Mouse (Mus musculus): ENCODE measurements at regions not wholly inside any gene's neighbourhood (a gene's known extent, or its start where the extent isn't known, plus 50 kb on each side); places are given as distances from the start of the nearest gene placed in this dataset.

DNA sequence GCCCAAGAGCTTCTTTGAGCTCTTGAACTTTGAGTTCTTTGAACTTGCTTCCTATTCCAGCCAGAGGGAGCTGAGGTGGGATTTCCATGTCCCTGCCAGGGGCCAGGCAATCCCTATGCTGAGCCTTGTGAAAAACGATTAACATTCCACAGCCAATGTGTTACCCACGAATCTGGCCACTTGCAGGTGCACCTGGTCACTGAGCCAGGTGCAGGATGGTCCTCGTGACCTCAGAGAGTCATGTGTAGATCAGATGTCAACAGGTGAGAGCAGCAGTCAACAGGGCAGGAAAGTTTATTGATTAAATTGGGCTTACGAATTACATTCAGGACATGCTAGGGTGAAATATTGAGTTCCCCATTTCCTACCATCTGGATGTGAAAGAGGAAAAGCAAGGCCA, 275.4 kb upstream of the Rsrc1 start:
- DNase-seq (ENCODE audit: low read depth, low spot score): no peak
- Histone ChIP-seq H3K4me1 (ENCODE audit: control insufficient read depth in 2 of 2, insufficient read depth in 2 of 2, low read length in 2 of 2, poor library complexity in 1 of 2) (no peaks in the 10 kb centered on the region), H3K9me3 (ENCODE audit: control insufficient read depth, insufficient read depth, low read depth, low read length) (no peaks in the 10 kb centered on the region), H3K9ac (ENCODE audit: insufficient read depth, low read depth, low read length, poor library complexity, severe bottlenecking) (no peak overlapping the region), H3K4me3 (ENCODE audit: insufficient read depth in 1 of 2, low read depth in 1 of 2, low read length in 2 of 2, poor library complexity in 1 of 2, severe bottlenecking in 1 of 2) (no peak overlapping the region), H3K36me3 (ENCODE audit: control insufficient read depth, insufficient read depth, low read length, poor library complexity, severe bottlenecking) (no peaks in the 10 kb centered on the region), H3K27ac (ENCODE audit: insufficient read depth, low read depth, low read length, poor library complexity, severe bottlenecking) (no peak overlapping the region)
- in situ Hi-C loops (cut with MboI; ENCODE audit: low sequenced_read_pairs in 2 of 2, unreplicated experiment in 2 of 2): no loop called here
- TF ChIP-seq HCFC1 (IDR thresholded peaks at IDR 0.05; ENCODE audit: borderline replicate concordance, insufficient read depth, low read length): no peak
- TF ChIP-seq MAFK (IDR thresholded peaks at IDR 0.05; ENCODE audit: insufficient read depth, low read depth, low read length): no peak
- TF ChIP-seq ZNF384 (IDR thresholded peaks at IDR 0.05; ENCODE audit: low read depth, low read length): no peak
- TF ChIP-seq CHD2 (IDR thresholded peaks at IDR 0.05; ENCODE audit: low read depth, low read length): no peak
- TF ChIP-seq ZC3H11A (IDR thresholded peaks at IDR 0.05; ENCODE audit: borderline replicate concordance, low read depth, low read length): no peak

GRCm38 (mm10) chr3:66735468-66735867, 245.7 kb upstream of the Rsrc1 start:
- no peak for DNase-seq (ENCODE audit: low read depth, low spot score)
- no peaks in the 10 kb centered on the region for H3K9me3 ChIP-seq (ENCODE audit: control insufficient read depth, insufficient read depth, low read depth, low read length)
- H3K4me1 ChIP-seq (ENCODE audit: control insufficient read depth in 2 of 2, insufficient read depth in 2 of 2, low read length in 2 of 2, poor library complexity in 1 of 2): no peaks in the 10 kb centered on the region
- TF ChIP-seq HCFC1 (IDR thresholded peaks at IDR 0.05; ENCODE audit: borderline replicate concordance, insufficient read depth, low read length) (no peak), CHD2 (IDR thresholded peaks at IDR 0.05; ENCODE audit: low read depth, low read length) (no peak), ZNF384 (IDR thresholded peaks at IDR 0.05; ENCODE audit: low read depth, low read length) (no peak)
- no peak overlapping the region for H3K27ac ChIP-seq (ENCODE audit: insufficient read depth, low read depth, low read length, poor library complexity, severe bottlenecking)
- in situ Hi-C loops (cut with MboI; ENCODE audit: low sequenced_read_pairs in 2 of 2, unreplicated experiment in 2 of 2): no loop called here
- no peaks in the 10 kb centered on the region for H3K36me3 ChIP-seq (ENCODE audit: control insufficient read depth, insufficient read depth, low read length, poor library complexity, severe bottlenecking)
- no peak overlapping the region for H3K4me3 ChIP-seq (ENCODE audit: insufficient read depth in 1 of 2, low read depth in 1 of 2, low read length in 2 of 2, poor library complexity in 1 of 2, severe bottlenecking in 1 of 2)
- no peak overlapping the region for H3K9ac ChIP-seq (ENCODE audit: insufficient read depth, low read depth, low read length, poor library complexity, severe bottlenecking)

GRCm38 (mm10) chr3:66738201-66739062, 242.8 kb upstream of the Rsrc1 start:
- no peaks in the 10 kb centered on the region for H3K9me3 ChIP-seq (ENCODE audit: control insufficient read depth, insufficient read depth, low read depth, low read length)
- no peaks in the 10 kb centered on the region for H3K4me1 ChIP-seq (ENCODE audit: control insufficient read depth in 2 of 2, insufficient read depth in 2 of 2, low read length in 2 of 2, poor library complexity in 1 of 2)
- H3K4me3 ChIP-seq (ENCODE audit: insufficient read depth in 1 of 2, low read depth in 1 of 2, low read length in 2 of 2, poor library complexity in 1 of 2, severe bottlenecking in 1 of 2): no peak overlapping the region
- no peak overlapping the region for H3K9ac ChIP-seq (ENCODE audit: insufficient read depth, low read depth, low read length, poor library complexity, severe bottlenecking)
- TF ChIP-seq HCFC1 (IDR thresholded peaks at IDR 0.05; ENCODE audit: borderline replicate concordance, insufficient read depth, low read length): no peak
- no peak for TF ChIP-seq ZNF384 (IDR thresholded peaks at IDR 0.05; ENCODE audit: low read depth, low read length)
- no peak for TF ChIP-seq MAFK (IDR thresholded peaks at IDR 0.05; ENCODE audit: insufficient read depth, low read depth, low read length)
- no peak for TF ChIP-seq CHD2 (IDR thresholded peaks at IDR 0.05; ENCODE audit: low read depth, low read length)
- no peak for TF ChIP-seq ZC3H11A (IDR thresholded peaks at IDR 0.05; ENCODE audit: borderline replicate concordance, low read depth, low read length)
- DNase-seq (ENCODE audit: low read depth, low spot score): no peak
- in situ Hi-C loops (cut with MboI; ENCODE audit: low sequenced_read_pairs in 2 of 2, unreplicated experiment in 2 of 2): no loop called here
- no peaks in the 10 kb centered on the region for H3K36me3 ChIP-seq (ENCODE audit: control insufficient read depth, insufficient read depth, low read length, poor library complexity, severe bottlenecking)
- no peak overlapping the region for H3K27ac ChIP-seq (ENCODE audit: insufficient read depth, low read depth, low read length, poor library complexity, severe bottlenecking)

GRCm38 (mm10) chr3:66739356-66740014, 241.7 kb upstream of the Rsrc1 start:
- TF ChIP-seq CHD2 (IDR thresholded peaks at IDR 0.05; ENCODE audit: low read depth, low read length): no peak
- TF ChIP-seq ZC3H11A (IDR thresholded peaks at IDR 0.05; ENCODE audit: borderline replicate concordance, low read depth, low read length): no peak
- no peak for TF ChIP-seq HCFC1 (IDR thresholded peaks at IDR 0.05; ENCODE audit: borderline replicate concordance, insufficient read depth, low read length)
- TF ChIP-seq MAFK (IDR thresholded peaks at IDR 0.05; ENCODE audit: insufficient read depth, low read depth, low read length): no peak
- no peak for TF ChIP-seq ZNF384 (IDR thresholded peaks at IDR 0.05; ENCODE audit: low read depth, low read length)
- in situ Hi-C loops (cut with MboI; ENCODE audit: low sequenced_read_pairs in 2 of 2, unreplicated experiment in 2 of 2): no loop called here

More at GRCm38 (mm10) chr3:66739356-66740014, 241.7 kb upstream of the Rsrc1 start:
- no peak overlapping the region for H3K27ac ChIP-seq (ENCODE audit: insufficient read depth, low read depth, low read length, poor library complexity, severe bottlenecking)
- no peak overlapping the region for H3K9ac ChIP-seq (ENCODE audit: insufficient read depth, low read depth, low read length, poor library complexity, severe bottlenecking)
- no peaks in the 10 kb centered on the region for H3K36me3 ChIP-seq (ENCODE audit: control insufficient read depth, insufficient read depth, low read length, poor library complexity, severe bottlenecking)
- no peak for DNase-seq (ENCODE audit: low read depth, low spot score)
- H3K9me3 ChIP-seq (ENCODE audit: control insufficient read depth, insufficient read depth, low read depth, low read length): no peaks in the 10 kb centered on the region
- H3K4me1 ChIP-seq (ENCODE audit: control insufficient read depth in 2 of 2, insufficient read depth in 2 of 2, low read length in 2 of 2, poor library complexity in 1 of 2): no peaks in the 10 kb centered on the region
- H3K4me3 ChIP-seq (ENCODE audit: insufficient read depth in 1 of 2, low read depth in 1 of 2, low read length in 2 of 2, poor library complexity in 1 of 2, severe bottlenecking in 1 of 2): no peak overlapping the region
